Mouse (Mus musculus) retina, postnatal 7 days (tissue): ENCODE measurements around the gene Scgb1b20.
"Not testable (repeated sequence)": the region's sequence is repeated elsewhere in the genome, so short reads cannot be mapped to it uniquely, and the experiment has no call there.

ENCODE experiments used
- DNase-seq: peaks from one replicate; pipeline ENCODE4 v3.0.0-alpha.2; 2012; ENCODE audit warnings: low read depth, low spot score

Gene Scgb1b20

GRCm38 (mm10) chr7:33372934-33373333, at the start of gene Scgb1b20:
Gene Scgb1b20, plus strand, starts transcription at chr7:33373234.
- DNase-seq, result not testable (repeated sequence)

GRCm38 (mm10) chr7:33366222-33366621, 6.8 kb upstream of the Scgb1b20 start, which contains the start of gene Scgb2b20:
Gene Scgb2b20, minus strand, starts transcription at chr7:33366322.
- not testable (repeated sequence) for DNase-seq

GRCm38 (mm10) chr7:33399749-33400148, 26.7 kb downstream of the Scgb1b20 start:
- DNase-seq, result not testable (repeated sequence)

GRCm38 (mm10) chr7:33401650-33402049, 28.6 kb downstream of the Scgb1b20 start:
- no peak for DNase-seq

GRCm38 (mm10) chr7:33409681-33410080, 36.6 kb downstream of the Scgb1b20 start:
- DNase-seq, result not testable (repeated sequence)
